Mouse (Mus musculus) layer of hippocampus, adult 2 months (tissue): ENCODE data around the gene Fuz. TPM values are rescaled to one million over a fixed set of nuclear protein-coding genes. Genes with fewer than 3 reads are reported as not detected.

Experiments
- DNase-seq, 2 experiments: peaks; one replicate each; pipeline ENCODE4 v3.0.0; 2022; ENCODE audit warnings: low spot score in 2 of 2
- H3K27ac ChIP-seq: fragments of 200-600 bp; 2 replicates; pipeline ENCODE4 v1.8.1; 2022
- H3K4me3 ChIP-seq: fragments of 200-600 bp; 2 replicates; pipeline ENCODE4 v1.8.1; 2022; ENCODE audit warnings: mild to moderate bottlenecking
- CTCF ChIP-seq: fragments of 200-600 bp; conservative IDR thresholded peaks from 2 replicates; pipeline ENCODE4 v1.8.1; 2022; ENCODE audit warnings: antibody characterized with exemption, mild to moderate bottlenecking, moderate library complexity
- microRNA-seq, 2 experiments: library from miRNA; unstranded; fragments of <30 nt; microRNA quantifications; one replicate each; pipeline ENCODE4 v1.2.0; 2021
- total RNA-seq, 2 experiments: library from RNA; stranded (reverse); gene quantifications; 2 replicates each; pipeline ENCODE4 v1.2.3; 2021

The Fuz gene
- total RNA-seq, 2 experiments from 2014 or later, result 21.6 to 24.8 TPM

DNA sequence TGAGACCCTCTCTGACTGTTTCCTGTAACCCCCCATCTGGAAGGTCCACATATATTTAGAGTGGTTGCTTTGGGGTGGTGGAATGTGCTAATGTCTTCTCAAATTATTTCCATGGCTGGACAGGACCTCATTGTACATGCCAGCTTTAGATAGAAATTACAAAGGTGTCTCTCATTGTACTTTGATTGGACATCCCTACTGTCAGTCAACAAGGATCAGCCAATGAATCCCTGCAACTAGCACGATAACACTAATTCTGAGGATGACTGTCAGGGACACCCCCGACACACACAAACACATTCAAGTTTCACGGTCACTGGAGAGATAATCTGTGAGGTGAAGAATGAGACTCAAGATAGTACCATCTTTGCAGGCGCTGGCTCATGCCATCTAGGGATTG lies 42.8 kb downstream of the Fuz start:
- DNase-seq, result no peak
- H3K4me3 ChIP-seq, result no peak overlapping the region
- no peak overlapping the region for H3K27ac ChIP-seq
- no peak for TF ChIP-seq CTCF

DNA sequence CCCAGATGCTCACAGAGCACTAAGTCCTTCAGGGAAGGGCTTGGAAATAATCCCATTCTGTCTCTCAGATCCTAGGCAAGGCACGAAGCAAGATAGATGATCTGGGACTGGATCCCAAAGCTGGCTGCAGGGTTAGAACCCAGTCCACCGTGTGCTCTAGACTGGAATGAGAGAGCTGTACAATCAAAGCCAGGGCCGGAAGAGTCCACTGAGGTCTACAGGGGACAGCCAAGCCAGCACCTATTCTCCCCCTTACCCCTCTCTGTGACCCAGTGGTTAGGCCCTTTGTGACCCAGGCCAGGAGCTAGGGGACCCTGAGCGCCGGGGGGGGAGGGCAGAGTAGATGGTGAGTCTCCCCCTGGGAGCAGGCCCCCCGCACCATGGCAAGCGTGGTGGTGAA lies 47.0 kb downstream of the Fuz start, which contains the start of gene Tsks:
Gene Tsks, plus strand, starts transcription at position 301 of the 400 bp plus-strand sequence.
- no peak for TF ChIP-seq CTCF
- H3K4me3 ChIP-seq, result no peak within 1 kb of the TSS
- no peak for DNase-seq

DNA sequence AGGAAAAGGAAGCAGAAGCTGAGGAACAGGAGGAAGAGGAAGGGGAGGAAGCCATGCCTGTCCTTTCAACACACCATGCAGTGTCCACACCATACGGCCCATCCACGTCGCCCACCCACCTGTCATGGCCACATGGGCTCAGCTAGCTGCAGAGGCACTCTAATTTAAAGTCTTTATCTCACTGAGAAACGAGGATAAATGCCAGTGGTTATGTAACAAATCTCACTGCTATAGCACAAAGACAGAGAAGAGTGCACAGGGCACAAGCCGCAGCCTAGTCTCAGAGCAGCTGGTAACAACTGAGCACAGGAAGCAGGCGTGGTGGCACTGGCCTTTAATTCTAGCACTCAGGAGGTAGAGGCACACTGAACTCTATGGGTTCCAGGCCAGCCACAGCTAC lies 54.0 kb downstream of the Fuz start:
- no peak for TF ChIP-seq CTCF
- Histone ChIP-seq H3K4me3 (no peak overlapping the region), H3K27ac (peak overlapping the region; percentile 80)
- DNase-seq, result peak in 1 of 2 experiments; percentile 18

More for the DNA sequence above, 47.0 kb downstream of the Fuz start, which contains the start of gene Tsks:
- H3K27ac ChIP-seq, result no peak within 1 kb of the TSS

DNA sequence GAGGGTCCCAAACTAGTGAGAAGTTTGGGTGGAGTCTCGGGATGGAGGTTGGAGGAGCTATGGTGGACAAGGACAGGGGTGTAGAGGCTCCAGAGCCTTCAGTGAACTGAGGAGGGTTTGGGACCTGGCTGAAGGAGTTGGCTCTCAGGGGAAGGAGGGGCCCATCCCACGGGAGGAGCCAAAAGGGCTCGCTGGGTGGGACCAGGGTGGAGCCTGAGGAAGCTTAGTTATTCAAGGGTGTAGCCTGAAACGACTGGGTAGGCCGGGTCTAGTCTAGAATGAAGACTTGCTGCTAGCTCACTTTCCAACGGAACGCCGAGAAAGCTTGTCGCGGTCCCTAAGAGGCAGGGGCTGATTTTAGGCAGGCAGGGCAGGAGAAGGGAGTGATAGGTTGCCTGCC lies 56.1 kb downstream of the Fuz start:
- Histone ChIP-seq H3K4me3 (peak overlapping the region; percentile 55), H3K27ac (peak overlapping the region; percentile 40; the same call in 1 of the 2 replicates)
- no peak for DNase-seq
- no peak for TF ChIP-seq CTCF

Small RNA genes within 50 kb of the gene (microRNA-seq; reads per million reads assigned to microRNA genes)
- gene Mir707, result 0 reads per million in 2 experiments

Other genes starting within 250 kb of the Fuz start
- 10 to 100 TPM; 30.4 TPM for gene Myh14, start 225.2 kb upstream of the Fuz start, total RNA-seq
- gene Izumo2, start 187.3 kb upstream of the Fuz start, total RNA-seq, result not detected
- gene Vrk3, start 147.7 kb upstream of the Fuz start, total RNA-seq, result 10 to 100 TPM; 31.7 to 35.4 TPM
- gene Zfp473, start 145.0 kb upstream of the Fuz start, total RNA-seq, result under 1 TPM; 0.25 to 0.44 TPM
- gene Nup62, start 80.0 kb upstream of the Fuz start, total RNA-seq, result 10 to 100 TPM; 29.7 to 33.2 TPM
- 1 to 10 TPM; 2.6 to 3.3 TPM for gene Il4i1, start 79.7 kb upstream of the Fuz start, total RNA-seq
- gene Atf5, start 79.4 kb upstream of the Fuz start, total RNA-seq, result 10 to 100 TPM; 27.0 to 30.0 TPM
- 10 to 100 TPM; 76.7 to 84.3 TPM for gene Akt1s1, start 47.1 kb upstream of the Fuz start, total RNA-seq
- 10 to 100 TPM; 69.0 to 81.3 TPM for gene Tbc1d17, start 47.0 kb upstream of the Fuz start, total RNA-seq
- gene Pnkp, start 38.9 kb upstream of the Fuz start, total RNA-seq, result 10 to 100 TPM; 33.1 to 36.3 TPM
- gene Ptov1, start 26.3 kb upstream of the Fuz start, total RNA-seq, result 100 to 1,000 TPM; 321 to 335 TPM
- 100 to 1,000 TPM; 103 to 107 TPM for gene Med25, start 3.4 kb upstream of the Fuz start, total RNA-seq
- gene Ap2a1, start 33.4 kb downstream of the Fuz start, total RNA-seq, result 100 to 1,000 TPM; 298 to 305 TPM
- gene Tsks, start 47.1 kb downstream of the Fuz start, total RNA-seq, result 1 to 10 TPM; 1.3 to 2.0 TPM
- gene Cpt1c, start 78.8 kb downstream of the Fuz start, total RNA-seq, result 100 to 1,000 TPM; 138 to 140 TPM
- 100 to 1,000 TPM; 165 to 171 TPM for gene Prmt1, start 90.5 kb downstream of the Fuz start, total RNA-seq
- gene Irf3, start 101.6 kb downstream of the Fuz start, total RNA-seq, result 10 to 100 TPM; 38.4 to 42.7 TPM
- 1 to 10 TPM; 2.5 to 3.7 TPM for gene Bcl2l12, start 102.6 kb downstream of the Fuz start, total RNA-seq
- 100 to 1,000 TPM; 166 to 168 TPM for gene Scaf1, start 120.3 kb downstream of the Fuz start, total RNA-seq
- 10 to 100 TPM; 12.4 to 13.1 TPM for gene Rras, start 121.9 kb downstream of the Fuz start, total RNA-seq
- gene Prr12, start 156.8 kb downstream of the Fuz start, total RNA-seq, result 10 to 100 TPM; 77.6 to 81.4 TPM
- 10 to 100 TPM; 54.2 to 57.7 TPM for gene Nosip, start 166.3 kb downstream of the Fuz start, total RNA-seq
- gene Prrg2, start 166.6 kb downstream of the Fuz start, total RNA-seq, result 1 to 10 TPM; 5.7 to 8.4 TPM
- 10 to 100 TPM in 1 of 2 experiments, 1 to 10 TPM in 1; 7.5 to 11.7 TPM for gene Rcn3, start 196.1 kb downstream of the Fuz start, total RNA-seq
- 10 to 100 TPM; 17.8 to 19.0 TPM for gene Fcgrt, start 207.8 kb downstream of the Fuz start, total RNA-seq
- gene Rps11, start 228.4 kb downstream of the Fuz start, total RNA-seq, result 100 to 1,000 TPM; 436 to 442 TPM
- gene Rpl13a, start 232.7 kb downstream of the Fuz start, total RNA-seq, result 100 to 1,000 TPM; 808 to 856 TPM
- not detected for gene Gm45713, start 240.2 kb downstream of the Fuz start, total RNA-seq
- gene Flt3l, start 240.4 kb downstream of the Fuz start, total RNA-seq, result 1 to 10 TPM; 9.4 TPM